Mouse (Mus musculus) testis, postnatal 14 days (tissue): ENCODE measurements around the gene Cyp2a4.
"Not testable (repeated sequence)": the region's sequence is repeated elsewhere in the genome, so short reads cannot be mapped to it uniquely, and the experiment has no call there.

ENCODE experiments used
- DNase-seq: peaks from one replicate; pipeline ENCODE4 v3.0.0; 2021; ENCODE audit warnings: low spot score

Cyp2a4 gene

DNA sequence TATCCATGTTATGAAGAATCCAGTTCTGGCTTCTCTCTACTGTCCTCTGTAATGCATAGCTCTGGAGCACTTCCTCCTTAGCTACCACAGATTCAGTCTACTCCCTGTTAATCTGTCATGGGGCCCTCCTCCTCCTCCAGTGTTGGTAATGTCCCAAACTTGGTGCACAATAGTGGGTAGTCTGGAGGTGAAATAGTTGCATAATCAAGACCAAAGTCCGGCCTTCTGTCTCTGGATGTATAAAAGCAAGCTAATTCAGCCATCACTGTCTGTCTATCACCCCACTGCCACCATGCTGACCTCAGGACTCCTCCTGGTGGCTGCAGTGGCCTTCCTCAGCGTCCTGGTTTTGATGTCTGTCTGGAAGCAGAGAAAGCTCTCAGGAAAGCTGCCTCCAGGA, at the start of gene Cyp2a4:
Gene Cyp2a4 (plus strand): TSS at position 244 of the 400 bp plus-strand sequence.
- not testable (repeated sequence) for DNase-seq

DNA sequence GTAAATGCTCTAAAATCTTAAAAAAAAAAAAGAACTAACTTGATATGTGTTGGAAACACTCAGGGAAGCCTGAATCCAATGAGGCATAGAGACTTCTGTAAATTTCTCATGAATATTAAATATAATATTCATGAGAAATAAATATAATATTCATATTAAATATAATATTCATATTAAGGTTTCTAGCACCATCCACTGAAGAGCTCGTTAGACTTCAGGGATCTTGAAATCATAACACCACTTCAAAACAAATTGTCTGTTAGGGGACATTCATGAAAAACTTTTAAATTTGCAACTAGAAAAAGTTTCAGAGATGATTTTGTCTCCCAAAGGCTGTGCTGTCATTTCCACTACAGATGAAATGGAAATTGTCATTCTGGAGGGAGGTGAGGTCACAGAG, 46.9 kb upstream of the Cyp2a4 start, which contains the start of gene Vmn1r184:
Gene Vmn1r184 (plus strand): TSS at position 301 of the 400 bp plus-strand sequence.
- not testable (repeated sequence) for DNase-seq

DNA sequence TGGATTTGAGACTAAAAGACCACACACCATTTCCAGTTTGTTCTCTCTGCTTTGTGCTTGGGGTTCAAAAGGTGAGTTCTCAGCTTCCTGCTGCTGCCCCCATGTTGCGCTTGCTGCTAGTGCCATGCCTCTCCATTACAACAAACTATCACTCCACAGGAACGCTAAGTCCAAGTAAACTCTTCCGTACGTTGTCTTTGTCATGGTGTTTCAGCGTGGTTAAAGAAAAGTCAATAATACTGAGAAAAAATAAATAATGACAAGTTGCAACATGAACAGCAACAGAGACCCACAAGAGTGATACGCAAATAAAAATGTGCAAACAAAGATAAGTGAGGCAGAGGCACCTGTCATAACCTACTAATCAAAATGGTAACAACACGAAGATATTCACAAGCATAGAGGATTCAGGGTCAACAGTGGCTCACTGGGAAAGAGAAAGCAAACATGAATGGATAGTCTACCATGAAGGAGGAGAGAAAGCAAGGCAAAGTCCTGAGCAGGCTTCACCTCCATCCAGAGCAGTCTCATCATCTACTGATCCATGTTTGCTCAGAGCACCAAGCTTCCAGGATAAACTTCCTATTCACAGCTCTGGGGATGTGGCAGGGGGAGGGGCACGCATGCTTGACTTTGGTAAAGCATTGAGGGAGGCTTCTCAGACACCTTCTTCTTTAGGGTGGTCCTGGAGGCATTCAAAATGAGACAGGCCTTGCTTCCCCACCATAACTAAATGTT, 3.4 kb upstream of the Cyp2a4 start:
- not testable (repeated sequence) for DNase-seq

DNA sequence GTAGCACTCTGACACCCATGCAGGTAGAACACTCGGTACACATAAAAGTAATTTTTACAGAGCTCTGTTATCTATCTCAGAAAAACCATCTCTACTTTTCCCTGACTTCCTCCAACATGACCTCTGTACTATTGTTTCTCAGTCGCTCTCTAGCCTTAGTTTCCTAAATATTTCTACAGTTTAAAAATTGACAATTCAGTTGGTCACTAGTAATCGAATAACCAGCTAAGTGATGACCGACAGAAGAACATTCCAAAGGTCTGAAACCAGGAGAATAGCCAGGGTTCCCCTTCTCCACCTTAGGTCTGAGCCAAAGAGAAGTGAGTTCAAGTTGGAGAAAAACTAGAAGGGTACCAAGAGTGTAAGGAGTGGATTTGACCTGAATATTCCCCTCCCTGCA, 4.8 kb downstream of the Cyp2a4 start:
- DNase-seq: not testable (repeated sequence)

DNA sequence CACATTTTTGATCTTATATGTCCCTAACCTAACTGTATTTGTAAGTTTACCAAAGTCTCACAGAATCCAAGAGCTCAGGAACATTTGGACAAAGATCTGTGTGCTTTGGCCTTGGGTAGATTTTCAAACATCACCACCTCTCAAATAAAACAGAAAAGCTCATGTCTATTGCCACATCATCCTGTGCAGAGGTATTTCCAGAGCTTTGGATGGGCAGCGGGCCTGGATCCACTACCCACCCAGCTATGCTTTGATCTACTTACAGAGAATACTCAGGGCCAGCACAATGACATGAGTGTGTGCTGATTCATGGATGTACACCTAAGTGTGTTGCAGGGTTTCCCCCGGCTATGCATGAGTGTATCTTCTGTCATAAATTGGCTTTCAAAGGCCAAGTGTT, 8.2 kb downstream of the Cyp2a4 start:
- DNase-seq: not testable (repeated sequence)

DNA sequence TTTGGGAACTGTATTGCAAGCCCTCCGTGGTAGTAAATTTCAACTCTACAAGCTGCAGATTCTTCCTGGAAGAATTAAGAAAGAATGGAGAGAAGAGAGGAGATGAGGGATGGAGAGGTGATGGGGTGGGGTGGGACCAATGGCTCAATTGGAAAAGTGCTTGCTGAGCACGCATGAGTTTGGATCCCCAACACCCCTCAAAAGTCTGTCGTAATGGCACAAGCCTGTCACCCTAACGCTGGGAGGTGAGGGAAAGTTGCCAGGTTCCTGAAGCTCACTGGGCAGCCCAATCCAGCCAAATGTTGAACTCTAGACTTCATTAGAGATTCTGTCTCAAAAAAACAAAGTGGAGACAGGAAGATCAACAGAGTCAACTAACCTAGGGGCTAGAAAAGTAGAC, 8.8 kb downstream of the Cyp2a4 start:
- not testable (repeated sequence) for DNase-seq

DNA sequence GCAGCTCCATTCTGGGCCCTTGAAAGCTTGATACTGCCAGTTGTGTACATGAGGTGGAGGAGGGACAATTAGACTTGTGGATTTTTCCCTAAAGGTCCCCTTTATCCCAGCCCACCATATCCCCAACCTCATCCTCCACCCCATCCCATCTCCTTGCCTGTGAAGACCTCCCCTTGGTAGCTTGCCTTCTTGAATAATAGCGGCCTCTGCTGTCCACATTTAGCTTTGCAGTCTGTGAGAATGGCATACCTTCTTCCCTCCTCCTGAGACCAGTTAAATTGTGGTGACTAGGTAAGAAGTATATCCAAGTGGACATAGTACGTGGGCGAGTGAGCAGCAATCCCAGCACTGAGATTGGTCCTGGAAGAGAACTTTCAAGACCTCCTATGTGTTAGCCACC, 13.4 kb downstream of the Cyp2a4 start:
- DNase-seq: not testable (repeated sequence)

DNA sequence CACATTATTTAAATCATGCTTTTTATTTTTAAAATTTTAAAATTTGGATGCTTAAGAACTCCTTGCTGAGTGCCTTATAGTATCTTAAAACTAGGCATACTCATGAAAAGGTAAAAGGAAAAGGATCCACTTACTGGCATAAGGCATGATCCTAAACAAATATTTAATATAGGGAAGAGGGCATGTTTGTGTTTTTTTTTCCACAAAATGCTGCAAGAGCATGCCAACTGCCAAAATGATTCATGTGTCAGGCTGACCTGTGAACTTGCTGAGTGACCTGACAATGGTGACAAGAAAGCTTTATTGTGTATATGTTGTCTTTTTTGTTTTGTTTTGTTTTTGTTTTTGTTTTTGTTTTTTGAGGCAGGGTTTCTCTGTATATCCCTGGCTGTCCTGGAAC, 43.2 kb downstream of the Cyp2a4 start:
- not testable (repeated sequence) for DNase-seq

DNA sequence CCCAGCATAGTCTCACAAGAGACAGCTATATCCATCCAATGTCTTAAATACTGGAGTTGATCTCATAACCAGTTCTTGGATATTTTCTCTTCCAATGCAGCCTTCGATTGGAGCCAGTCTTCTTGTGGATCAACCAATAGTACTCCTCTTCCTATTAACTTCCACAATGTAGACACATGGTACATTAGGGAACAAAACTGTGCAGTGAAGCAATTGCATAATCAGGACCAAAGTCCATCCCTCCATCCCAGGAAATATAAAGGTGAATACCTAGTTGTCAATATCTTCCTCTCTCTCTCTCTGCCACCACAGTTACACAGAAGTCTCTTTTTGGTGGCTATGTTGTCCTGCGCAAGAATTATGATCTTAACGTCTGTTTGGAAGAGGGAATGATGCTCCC, 45.3 kb downstream of the Cyp2a4 start:
- DNase-seq: not testable (repeated sequence)

DNA sequence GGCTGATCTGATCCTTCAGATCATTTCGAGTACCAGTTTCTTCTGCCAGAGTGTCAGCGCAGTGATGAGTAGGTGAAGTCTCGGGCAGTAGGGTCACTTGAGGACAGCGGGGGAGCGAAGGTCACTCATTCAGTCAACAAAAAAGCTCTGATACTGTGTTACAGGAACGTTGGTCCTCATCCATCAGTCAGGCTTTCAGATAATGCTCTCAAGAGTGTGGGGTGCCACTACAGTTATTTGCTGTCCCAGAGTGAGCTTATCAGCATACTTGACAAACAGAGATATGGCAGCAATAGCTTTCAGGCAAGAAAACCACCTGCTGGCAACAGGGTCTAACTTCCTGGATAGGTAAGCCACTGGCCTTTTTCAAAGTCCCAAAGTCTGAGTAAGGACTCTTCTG, 49.8 kb downstream of the Cyp2a4 start:
- DNase-seq: not testable (repeated sequence)
